Mouse (Mus musculus): ENCODE results near the gene Dhx58. TPM values are rescaled to one million over a fixed set of nuclear protein-coding genes. Genes with fewer than 3 reads are reported as not detected.

Gene Dhx58
- total RNA-seq (2014; fragmentation: Nextera tagmentation): 4.7 and 13.9 TPM in 2 replicates
- 8.2 and 17.3 TPM in 2 replicates for total RNA-seq (2017)

DNA sequence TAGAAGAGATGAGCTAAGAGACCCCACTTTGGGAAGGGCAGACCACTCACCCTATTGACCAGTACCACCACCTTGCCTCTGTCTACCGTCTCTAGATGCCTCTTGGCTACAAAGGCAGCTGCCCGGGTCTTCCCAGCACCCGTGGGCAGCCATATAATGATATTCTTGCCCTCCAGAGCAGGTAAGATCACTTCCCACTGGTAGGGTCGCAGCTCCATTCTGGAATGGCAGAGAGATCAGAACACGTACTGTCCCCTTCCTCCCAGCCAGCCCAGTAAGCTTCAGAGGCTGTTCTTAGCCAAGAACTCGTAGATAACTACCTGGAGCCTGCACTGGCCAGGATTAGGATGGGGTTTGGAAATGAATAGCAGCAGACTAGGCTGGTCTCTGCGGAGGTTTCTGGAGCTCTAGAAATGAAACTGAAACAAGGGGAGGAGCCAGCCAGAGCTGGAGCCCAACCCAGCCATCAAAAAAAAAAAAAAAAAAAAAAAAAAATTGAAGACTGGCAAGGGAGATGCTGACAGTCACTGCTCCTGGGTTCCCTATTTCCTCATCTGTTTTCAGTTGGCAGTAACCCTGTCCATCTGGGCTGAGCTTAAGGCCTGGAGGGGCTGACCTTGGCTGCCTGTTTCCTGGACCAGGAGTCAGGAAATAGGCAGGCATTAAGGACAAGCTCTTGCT, at the start of gene Dhx58:
Gene Dhx58, minus strand, starts transcription at position 421 of the 681 bp plus-strand sequence.
- peak; percentile 63 for ATAC-seq (replicated peaks; ENCODE audit: poor library complexity, severe bottlenecking)

DNA sequence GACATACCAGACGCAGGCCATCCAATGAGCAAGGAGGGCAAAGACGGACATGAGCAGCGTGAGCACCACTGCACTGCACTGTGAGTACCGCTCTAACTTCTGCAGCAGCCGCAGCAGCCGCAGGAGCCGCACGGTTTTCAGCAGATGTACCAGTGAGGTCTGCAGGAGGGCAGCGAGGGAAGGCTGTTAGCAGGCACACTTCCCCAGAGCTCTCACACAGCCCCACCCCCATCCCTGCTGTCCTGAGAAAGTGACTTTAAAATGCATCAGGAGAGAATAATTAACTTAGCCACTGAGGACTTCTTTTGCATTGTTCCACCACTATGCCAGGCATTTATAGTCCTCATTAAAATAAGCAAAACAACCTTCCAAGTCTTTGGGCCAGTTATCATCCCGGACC, 48.2 kb upstream of the Dhx58 start:
- no peak for ATAC-seq (replicated peaks; ENCODE audit: poor library complexity, severe bottlenecking)

GRCm38 (mm10) chr11:100750127-100750526, 46.1 kb upstream of the Dhx58 start:
- ATAC-seq (replicated peaks; ENCODE audit: poor library complexity, severe bottlenecking): no peak

- no peak for ATAC-seq (replicated peaks; ENCODE audit: poor library complexity, severe bottlenecking)
Observed at GRCm38 (mm10) chr11:100749469-100749868, 45.4 kb upstream of the Dhx58 start.

DNA sequence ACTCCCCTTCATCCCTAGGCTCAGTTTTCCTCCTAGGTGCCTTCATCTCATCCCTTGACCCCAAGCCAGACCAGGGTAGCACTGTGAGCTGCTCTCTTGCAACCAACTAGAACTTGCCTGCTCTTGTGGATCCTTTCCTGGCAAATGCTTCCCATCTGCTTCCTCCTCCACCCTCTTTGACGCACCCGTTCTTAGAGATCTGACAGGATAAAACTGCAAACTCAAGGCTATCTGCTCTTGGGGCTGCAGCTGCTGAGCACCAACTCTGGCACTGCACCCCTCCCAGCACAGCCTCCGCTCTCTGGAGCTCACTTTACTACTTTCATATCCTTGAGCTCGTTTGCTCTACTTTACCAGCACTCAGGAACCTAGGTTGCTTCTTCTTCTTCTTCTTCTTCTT, 44.5 kb upstream of the Dhx58 start:
- no peak for ATAC-seq (replicated peaks; ENCODE audit: poor library complexity, severe bottlenecking)

DNA sequence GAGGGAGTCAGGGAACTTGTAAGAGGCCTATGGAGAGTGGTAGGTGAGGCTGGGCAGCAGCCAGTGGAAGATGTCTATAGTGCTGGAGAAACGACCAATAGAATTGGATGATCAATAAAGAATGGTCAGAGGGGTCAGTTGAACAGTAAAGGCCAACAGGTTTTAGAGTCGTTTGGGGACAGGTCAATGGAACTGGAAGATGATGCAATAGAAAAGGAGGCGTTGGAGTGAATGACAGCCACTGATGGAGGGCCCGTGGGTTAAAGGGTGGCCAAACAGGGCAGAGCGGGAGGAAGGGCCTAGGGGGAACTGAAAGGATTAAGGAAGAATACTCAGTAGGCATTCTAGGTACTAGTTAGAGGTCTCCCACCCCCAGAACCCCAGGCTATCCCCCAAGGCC, 43.0 kb upstream of the Dhx58 start:
- no peak for ATAC-seq (replicated peaks; ENCODE audit: poor library complexity, severe bottlenecking)

GRCm38 (mm10) chr11:100746546-100746945, 42.5 kb upstream of the Dhx58 start:
- ATAC-seq (replicated peaks; ENCODE audit: poor library complexity, severe bottlenecking): no peak

- peak; percentile 67 for ATAC-seq (replicated peaks; ENCODE audit: poor library complexity, severe bottlenecking)
Observed at GRCm38 (mm10) chr11:100745085-100745484, 41.0 kb upstream of the Dhx58 start.

- no peak for ATAC-seq (replicated peaks; ENCODE audit: poor library complexity, severe bottlenecking)
Observed at GRCm38 (mm10) chr11:100741348-100741747, 37.3 kb upstream of the Dhx58 start.

DNA sequence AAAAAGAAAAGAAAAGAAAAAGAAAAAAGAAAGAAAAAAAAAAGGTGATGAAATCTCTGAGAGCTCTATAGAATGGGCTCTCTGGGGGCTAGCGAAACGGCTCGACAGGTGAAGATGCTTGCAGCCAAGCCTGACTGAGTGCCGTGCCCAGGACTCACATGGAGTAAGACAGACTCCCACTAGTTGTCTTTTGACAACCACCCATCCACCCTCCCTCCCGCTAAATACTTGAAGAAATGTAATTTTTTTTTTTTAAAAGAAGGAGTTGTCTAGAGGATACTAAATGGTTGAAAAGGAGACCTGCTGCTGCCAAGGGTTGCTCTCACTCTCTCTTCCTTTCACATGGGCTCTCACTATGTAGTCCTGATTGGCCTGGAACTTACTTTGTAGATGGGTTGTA, 34.7 kb upstream of the Dhx58 start:
- no peak for ATAC-seq (replicated peaks; ENCODE audit: poor library complexity, severe bottlenecking)

- peak; percentile 93 for ATAC-seq (replicated peaks; ENCODE audit: poor library complexity, severe bottlenecking)
Observed at GRCm38 (mm10) chr11:100738066-100738604, 34.1 kb upstream of the Dhx58 start, which contains the start of gene Rab5c. Gene Rab5c (minus strand): TSS chr11:100738215.

DNA sequence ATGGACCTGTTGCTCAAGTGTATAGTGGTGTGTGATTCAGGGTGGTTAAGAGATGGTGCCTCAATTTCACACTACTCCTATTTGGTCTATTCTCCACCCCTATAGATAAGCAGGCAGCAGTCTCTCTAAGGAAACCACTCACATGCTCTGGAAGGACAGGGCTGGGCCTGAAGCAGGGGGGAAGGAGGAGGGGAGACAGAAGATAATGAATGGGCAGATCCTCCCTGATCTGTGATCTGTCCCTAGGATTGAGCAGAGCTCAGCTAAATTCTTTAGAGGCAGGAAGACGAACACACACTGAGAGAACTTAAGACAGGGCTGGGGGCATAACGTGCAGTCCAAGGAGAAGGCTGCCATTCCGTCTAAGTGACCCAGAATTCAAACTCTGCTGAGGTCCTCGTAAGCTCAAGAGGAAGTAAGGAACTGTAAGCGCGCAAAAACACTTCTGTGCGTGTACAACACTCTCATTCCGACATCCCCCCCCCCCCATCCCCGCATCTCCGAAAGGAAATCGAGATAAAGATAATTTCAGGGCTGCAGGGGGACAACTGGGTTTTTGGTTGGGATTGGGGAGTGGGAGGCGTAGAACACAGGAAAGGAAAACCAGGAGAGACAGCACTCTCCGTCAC, 33.1 kb upstream of the Dhx58 start:
- ATAC-seq (replicated peaks; ENCODE audit: poor library complexity, severe bottlenecking): 0 out of 2 replicates have a peak, but pooled peaks have one; percentile 7

DNA sequence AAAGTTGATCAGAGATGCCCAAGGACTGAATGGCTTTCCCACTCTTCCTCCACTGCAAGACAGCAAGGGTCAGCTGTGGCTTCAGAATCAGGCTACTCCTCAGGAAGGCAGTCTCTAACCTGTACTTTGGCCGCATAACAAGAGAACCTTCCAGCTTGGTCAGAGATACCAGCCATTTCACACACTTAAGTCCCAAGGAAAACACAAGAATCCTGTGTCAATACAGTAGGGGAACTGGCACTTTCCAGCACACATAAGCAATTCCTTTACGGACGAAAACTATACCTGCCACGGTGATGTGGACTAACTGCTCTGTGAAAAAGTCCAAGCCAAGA, 32.6 kb upstream of the Dhx58 start:
- ATAC-seq (replicated peaks; ENCODE audit: poor library complexity, severe bottlenecking): no peak

DNA sequence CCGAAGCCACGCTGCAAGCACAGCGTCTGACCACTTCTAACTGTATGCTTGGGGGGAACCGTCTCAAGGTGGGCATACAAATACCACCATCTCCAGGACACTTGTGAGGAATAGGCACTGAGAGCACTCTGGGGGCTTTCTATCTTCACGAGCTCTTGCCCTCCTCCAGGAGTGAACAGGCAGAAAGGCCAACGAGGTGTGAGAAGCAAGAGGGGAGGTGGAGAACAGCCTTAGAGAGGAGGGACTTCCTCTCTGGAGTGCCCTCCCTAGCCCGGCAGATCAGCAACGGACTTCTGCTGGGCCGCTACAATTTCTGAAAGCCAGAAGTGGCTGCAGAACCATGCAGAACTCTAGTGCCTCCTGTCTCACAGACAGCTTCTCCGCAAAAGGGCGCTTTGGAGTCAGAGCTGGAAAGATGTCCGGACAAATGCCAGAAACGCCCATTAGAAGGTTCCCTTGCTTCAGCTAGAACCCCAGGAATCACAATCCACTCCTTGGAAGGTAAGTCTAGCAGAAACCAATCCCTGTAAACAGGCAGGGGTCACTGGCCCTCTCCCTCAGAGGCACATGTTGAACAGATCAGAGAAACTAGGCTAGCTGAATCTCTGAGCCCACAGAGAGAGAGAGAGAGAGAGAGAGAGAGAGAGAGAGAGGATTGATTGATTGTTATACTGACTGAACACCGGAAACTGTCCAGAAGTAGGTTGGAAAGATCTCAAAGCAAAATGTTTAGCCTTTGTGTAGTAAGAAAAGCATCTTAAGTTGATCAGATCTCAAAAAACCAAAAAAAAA, 32.1 kb upstream of the Dhx58 start:
- 0 out of 2 replicates have a peak, but pooled peaks have one; percentile 16 for ATAC-seq (replicated peaks; ENCODE audit: poor library complexity, severe bottlenecking)

DNA sequence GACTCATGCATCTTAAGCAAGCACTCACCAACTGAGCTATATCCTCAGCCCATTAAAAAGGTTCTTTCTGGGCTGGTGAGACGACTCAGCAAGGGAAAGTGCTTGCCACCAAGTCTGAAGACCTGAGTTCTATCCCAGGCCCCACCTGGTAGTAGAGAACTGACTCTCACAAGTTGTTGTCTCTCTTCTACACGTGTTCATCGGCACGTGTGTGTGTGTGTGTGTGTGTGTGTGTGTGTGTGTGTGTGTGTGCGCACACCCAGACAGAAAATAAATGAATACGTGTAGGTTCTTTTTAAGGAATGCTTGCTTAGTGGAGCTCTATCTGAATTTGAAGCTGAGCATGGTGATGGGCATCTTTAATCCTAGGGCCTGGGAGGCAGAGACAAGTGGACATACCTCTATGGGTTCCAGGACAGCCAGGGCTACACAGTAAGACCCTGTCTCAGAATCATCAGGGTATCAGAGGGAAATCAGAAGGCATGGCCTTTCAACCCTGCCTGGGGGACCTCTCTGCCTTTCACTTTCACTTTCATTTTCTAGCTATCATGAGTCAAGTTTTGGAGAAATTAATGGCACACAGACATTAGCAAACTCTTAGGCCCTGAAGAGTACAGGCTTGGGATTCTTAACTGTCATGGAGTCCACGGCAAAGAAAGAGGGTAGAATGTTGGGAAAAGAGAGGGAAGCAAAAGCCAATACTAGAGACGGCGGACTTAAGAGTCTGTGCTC, 31.2 kb upstream of the Dhx58 start:
- ATAC-seq (replicated peaks; ENCODE audit: poor library complexity, severe bottlenecking): no peak

DNA sequence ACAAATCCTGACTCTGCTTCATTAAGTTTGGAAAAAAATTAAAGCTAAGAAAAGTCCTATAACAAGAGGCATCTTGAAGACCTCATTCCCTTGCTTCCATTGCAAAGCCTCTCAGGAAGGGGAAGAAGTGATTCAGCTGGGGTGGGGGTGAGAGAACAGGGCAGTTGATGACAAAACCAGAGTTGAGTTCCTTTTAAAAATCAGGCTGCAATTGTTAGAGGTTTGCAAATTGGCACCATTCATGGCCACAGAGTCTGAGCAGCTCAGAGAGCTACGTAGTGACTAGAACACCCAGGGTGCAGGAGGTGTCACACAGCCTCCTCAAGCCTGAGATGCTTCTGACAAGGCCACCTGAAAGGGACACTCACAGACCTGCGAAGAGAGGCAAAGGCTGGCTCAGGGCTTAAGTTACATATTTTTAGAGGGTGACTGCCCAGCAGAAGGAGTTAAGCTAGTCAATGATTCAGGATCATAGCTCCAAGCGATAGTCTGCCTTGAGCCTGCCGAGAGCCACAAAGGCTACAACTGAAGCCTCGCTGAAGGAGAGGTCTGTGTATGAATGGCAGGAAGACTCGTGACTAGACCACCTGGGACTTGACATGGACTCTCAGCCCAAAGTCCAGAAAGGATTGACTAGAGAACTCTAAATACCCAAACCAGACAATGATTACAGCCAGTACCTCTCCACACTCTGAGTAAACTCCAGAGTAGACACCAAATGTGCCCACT, 26.6 kb upstream of the Dhx58 start:
- peak; percentile 37; the same call in 1 of the 2 replicates for ATAC-seq (replicated peaks; ENCODE audit: poor library complexity, severe bottlenecking)

GRCm38 (mm10) chr11:100729976-100730375, 25.9 kb upstream of the Dhx58 start:
- no peak for ATAC-seq (replicated peaks; ENCODE audit: poor library complexity, severe bottlenecking)

DNA sequence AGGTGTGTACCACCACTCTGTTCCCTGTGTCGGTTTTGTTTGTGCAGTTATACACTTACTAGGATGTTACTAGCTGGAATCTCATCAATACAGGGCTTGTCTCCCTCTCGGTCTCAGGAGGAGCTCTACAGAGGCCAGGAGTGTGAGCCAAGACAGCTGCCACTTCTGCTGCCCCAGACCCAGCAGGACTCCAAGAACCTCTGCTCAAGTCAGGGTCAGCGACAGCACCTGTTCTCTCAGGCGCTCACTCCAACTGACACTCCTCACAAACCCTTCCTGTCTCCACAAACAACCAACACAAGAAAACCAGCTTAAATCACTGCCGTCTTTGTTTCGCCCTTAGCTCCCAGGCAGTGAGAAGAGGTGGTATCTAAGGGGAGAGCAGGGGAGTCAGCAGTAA, 24.5 kb upstream of the Dhx58 start:
- ATAC-seq (replicated peaks; ENCODE audit: poor library complexity, severe bottlenecking): no peak

GRCm38 (mm10) chr11:100727201-100727600, 23.1 kb upstream of the Dhx58 start:
- no peak for ATAC-seq (replicated peaks; ENCODE audit: poor library complexity, severe bottlenecking)
